Mouse (Mus musculus): ENCODE measurements around the gene Plcb4. TPM values are rescaled to one million over a fixed set of nuclear protein-coding genes. Genes with fewer than 3 reads are reported as not detected.
"Not testable (repeated sequence)": the region's sequence is repeated elsewhere in the genome, so short reads cannot be mapped to it uniquely, and the experiment has no call there.

Plcb4 gene
- polyA plus RNA-seq, 1 experiment from 2014 or later: 12.4 TPM

- no peak overlapping the region for H3K27ac ChIP-seq (replicated peaks; ENCODE audit: low read depth, low read length)
- no peaks in the 10 kb centered on the region for H3K27me3 ChIP-seq (ENCODE audit: control insufficient read depth, insufficient read depth, low read length)
- H3K9ac ChIP-seq (ENCODE audit: low read length): no peak overlapping the region
- no peak overlapping the region for H3K4me2 ChIP-seq (ENCODE audit: low read depth, severe bottlenecking)
- DNase-seq (ENCODE audit: low spot score): no peak
- WGBS: 93% methylated on average over 9 of the region's 9 CpGs
- H3K4me1 ChIP-seq (ENCODE audit: control insufficient read depth, insufficient read depth, low read length): no peaks in the 10 kb centered on the region
- no peak overlapping the region for H3K4me3 ChIP-seq (ENCODE audit: low read depth, low read length)
- no peaks in the 10 kb centered on the region for H3K36me3 ChIP-seq (ENCODE audit: control insufficient read depth, insufficient read depth, low read length)
- ATAC-seq (ENCODE audit: insufficient number of reproducible peaks, low FRiP score, low TSS enrichment, low read depth): no peak
- H3K9me3 ChIP-seq (ENCODE audit: control insufficient read depth, low read length): no peaks in the 10 kb centered on the region
Measured at GRCm38 (mm10) chr2:135975978-135976377, 317.2 kb downstream of the Plcb4 start.

GRCm38 (mm10) chr2:135978790-135979189, 320.0 kb downstream of the Plcb4 start:
- Histone ChIP-seq H3K4me1 (ENCODE audit: control insufficient read depth, insufficient read depth, low read length) (no peaks in the 10 kb centered on the region), H3K27ac (replicated peaks; ENCODE audit: low read depth, low read length) (no peak overlapping the region), H3K27me3 (ENCODE audit: control insufficient read depth, insufficient read depth, low read length) (no peaks in the 10 kb centered on the region), H3K9ac (ENCODE audit: low read length) (no peak overlapping the region), H3K36me3 (ENCODE audit: control insufficient read depth, insufficient read depth, low read length) (no peaks in the 10 kb centered on the region), H3K4me2 (ENCODE audit: low read depth, severe bottlenecking) (no peak overlapping the region), H3K4me3 (ENCODE audit: low read depth, low read length) (no peak overlapping the region), H3K9me3 (ENCODE audit: control insufficient read depth, low read length) (no peaks in the 10 kb centered on the region)
- ATAC-seq (ENCODE audit: insufficient number of reproducible peaks, low FRiP score, low TSS enrichment, low read depth) (no peak), DNase-seq (ENCODE audit: low spot score) (no peak)
- WGBS: 81% methylated on average over 5 of the region's 5 CpGs

- 97% methylated on average over 1 of the region's 1 CpGs for WGBS
- H3K4me3 ChIP-seq (ENCODE audit: low read depth, low read length): no peak overlapping the region
- DNase-seq (ENCODE audit: low spot score): no peak
- no peaks in the 10 kb centered on the region for H3K36me3 ChIP-seq (ENCODE audit: control insufficient read depth, insufficient read depth, low read length)
- no peaks in the 10 kb centered on the region for H3K27me3 ChIP-seq (ENCODE audit: control insufficient read depth, insufficient read depth, low read length)
- ATAC-seq (ENCODE audit: insufficient number of reproducible peaks, low FRiP score, low TSS enrichment, low read depth): no peak
- H3K27ac ChIP-seq (replicated peaks; ENCODE audit: low read depth, low read length): no peak overlapping the region
- no peaks in the 10 kb centered on the region for H3K9me3 ChIP-seq (ENCODE audit: control insufficient read depth, low read length)
- H3K4me1 ChIP-seq (ENCODE audit: control insufficient read depth, insufficient read depth, low read length): no peaks in the 10 kb centered on the region
- no peak overlapping the region for H3K4me2 ChIP-seq (ENCODE audit: low read depth, severe bottlenecking)
- no peak overlapping the region for H3K9ac ChIP-seq (ENCODE audit: low read length)
Measured at GRCm38 (mm10) chr2:135980428-135980827, 321.6 kb downstream of the Plcb4 start.

- no peaks in the 10 kb centered on the region for H3K4me1 ChIP-seq (ENCODE audit: control insufficient read depth, insufficient read depth, low read length)
- no peak overlapping the region for H3K4me2 ChIP-seq (ENCODE audit: low read depth, severe bottlenecking)
- no peaks in the 10 kb centered on the region for H3K9me3 ChIP-seq (ENCODE audit: control insufficient read depth, low read length)
- no peaks in the 10 kb centered on the region for H3K36me3 ChIP-seq (ENCODE audit: control insufficient read depth, insufficient read depth, low read length)
- DNase-seq (ENCODE audit: low spot score): no peak
- no peak overlapping the region for H3K9ac ChIP-seq (ENCODE audit: low read length)
- H3K27ac ChIP-seq (replicated peaks; ENCODE audit: low read depth, low read length): no peak overlapping the region
- H3K27me3 ChIP-seq (ENCODE audit: control insufficient read depth, insufficient read depth, low read length): no peaks in the 10 kb centered on the region
- WGBS: 77% methylated on average over 4 of the region's 4 CpGs
- H3K4me3 ChIP-seq (ENCODE audit: low read depth, low read length): no peak overlapping the region
- no peak for ATAC-seq (ENCODE audit: insufficient number of reproducible peaks, low FRiP score, low TSS enrichment, low read depth)
Measured at GRCm38 (mm10) chr2:135983972-135984371, 325.2 kb downstream of the Plcb4 start.

- DNase-seq (ENCODE audit: low spot score) (no peak), ATAC-seq (ENCODE audit: insufficient number of reproducible peaks, low FRiP score, low TSS enrichment, low read depth) (no peak)
- Histone ChIP-seq H3K27ac (replicated peaks; ENCODE audit: low read depth, low read length) (no peak overlapping the region), H3K4me3 (ENCODE audit: low read depth, low read length) (no peak overlapping the region), H3K27me3 (ENCODE audit: control insufficient read depth, insufficient read depth, low read length) (no peaks in the 10 kb centered on the region), H3K9ac (ENCODE audit: low read length) (no peak overlapping the region), H3K36me3 (ENCODE audit: control insufficient read depth, insufficient read depth, low read length) (no peaks in the 10 kb centered on the region), H3K4me2 (ENCODE audit: low read depth, severe bottlenecking) (no peak overlapping the region), H3K4me1 (ENCODE audit: control insufficient read depth, insufficient read depth, low read length) (no peaks in the 10 kb centered on the region), H3K9me3 (ENCODE audit: control insufficient read depth, low read length) (no peaks in the 10 kb centered on the region)
- 85% methylated on average over 15 of the region's 15 CpGs for WGBS
Measured at GRCm38 (mm10) chr2:135985536-135986265, 326.9 kb downstream of the Plcb4 start.

GRCm38 (mm10) chr2:135988475-135988874, 329.7 kb downstream of the Plcb4 start:
- not testable (repeated sequence) for H3K9me3 ChIP-seq (ENCODE audit: control insufficient read depth, low read length); H3K27me3 ChIP-seq (ENCODE audit: control insufficient read depth, insufficient read depth, low read length); H3K27ac ChIP-seq (replicated peaks; ENCODE audit: low read depth, low read length); H3K36me3 ChIP-seq (ENCODE audit: control insufficient read depth, insufficient read depth, low read length); H3K4me2 ChIP-seq (ENCODE audit: low read depth, severe bottlenecking); H3K4me3 ChIP-seq (ENCODE audit: low read depth, low read length); DNase-seq (ENCODE audit: low spot score); H3K4me1 ChIP-seq (ENCODE audit: control insufficient read depth, insufficient read depth, low read length); H3K9ac ChIP-seq (ENCODE audit: low read length); ATAC-seq (ENCODE audit: insufficient number of reproducible peaks, low FRiP score, low TSS enrichment, low read depth)

- 62% methylated on average over 6 of the region's 10 CpGs for WGBS
- H3K4me1 ChIP-seq (ENCODE audit: control insufficient read depth, insufficient read depth, low read length); H3K36me3 ChIP-seq (ENCODE audit: control insufficient read depth, insufficient read depth, low read length); H3K27me3 ChIP-seq (ENCODE audit: control insufficient read depth, insufficient read depth, low read length); H3K4me3 ChIP-seq (ENCODE audit: low read depth, low read length); H3K9ac ChIP-seq (ENCODE audit: low read length); H3K9me3 ChIP-seq (ENCODE audit: control insufficient read depth, low read length); DNase-seq (ENCODE audit: low spot score); H3K27ac ChIP-seq (replicated peaks; ENCODE audit: low read depth, low read length); H3K4me2 ChIP-seq (ENCODE audit: low read depth, severe bottlenecking); ATAC-seq (ENCODE audit: insufficient number of reproducible peaks, low FRiP score, low TSS enrichment, low read depth): not testable (repeated sequence)
Measured at GRCm38 (mm10) chr2:135990686-135991085, 331.9 kb downstream of the Plcb4 start.

- no peak overlapping the region for H3K4me2 ChIP-seq (ENCODE audit: low read depth, severe bottlenecking)
- H3K9ac ChIP-seq (ENCODE audit: low read length): no peak overlapping the region
- no peaks in the 10 kb centered on the region for H3K36me3 ChIP-seq (ENCODE audit: control insufficient read depth, insufficient read depth, low read length)
- ATAC-seq (ENCODE audit: insufficient number of reproducible peaks, low FRiP score, low TSS enrichment, low read depth) (no peak), DNase-seq (ENCODE audit: low spot score) (no peak)
- no peaks in the 10 kb centered on the region for H3K9me3 ChIP-seq (ENCODE audit: control insufficient read depth, low read length)
- 79% methylated on average over 11 of the region's 11 CpGs for WGBS
- H3K27ac ChIP-seq (replicated peaks; ENCODE audit: low read depth, low read length): no peak overlapping the region
- H3K4me1 ChIP-seq (ENCODE audit: control insufficient read depth, insufficient read depth, low read length): no peaks in the 10 kb centered on the region
- no peak overlapping the region for H3K4me3 ChIP-seq (ENCODE audit: low read depth, low read length)
- no peaks in the 10 kb centered on the region for H3K27me3 ChIP-seq (ENCODE audit: control insufficient read depth, insufficient read depth, low read length)
Measured at GRCm38 (mm10) chr2:135993314-135993713, 334.5 kb downstream of the Plcb4 start.

- 95% methylated on average over 4 of the region's 4 CpGs for WGBS
- no peak overlapping the region for H3K4me2 ChIP-seq (ENCODE audit: low read depth, severe bottlenecking)
- DNase-seq (ENCODE audit: low spot score) (no peak), ATAC-seq (ENCODE audit: insufficient number of reproducible peaks, low FRiP score, low TSS enrichment, low read depth) (no peak)
- H3K9ac ChIP-seq (ENCODE audit: low read length): no peak overlapping the region
- H3K27me3 ChIP-seq (ENCODE audit: control insufficient read depth, insufficient read depth, low read length): no peaks in the 10 kb centered on the region
- H3K4me3 ChIP-seq (ENCODE audit: low read depth, low read length): no peak overlapping the region
- no peaks in the 10 kb centered on the region for H3K36me3 ChIP-seq (ENCODE audit: control insufficient read depth, insufficient read depth, low read length)
- no peaks in the 10 kb centered on the region for H3K9me3 ChIP-seq (ENCODE audit: control insufficient read depth, low read length)
- no peaks in the 10 kb centered on the region for H3K4me1 ChIP-seq (ENCODE audit: control insufficient read depth, insufficient read depth, low read length)
- H3K27ac ChIP-seq (replicated peaks; ENCODE audit: low read depth, low read length): no peak overlapping the region
Measured at GRCm38 (mm10) chr2:135995196-135995595, 336.4 kb downstream of the Plcb4 start.
